Mouse (Mus musculus) midbrain, postnatal 0 days (tissue): ENCODE data around the gene Nudcd2. TPM values are rescaled to one million over a fixed set of nuclear protein-coding genes. Genes with fewer than 3 reads are reported as not detected.

Source experiments
- ATAC-seq: fragments of 200-750 bp; cut with Nextera tagmentation; 2 replicates; pipeline ENCODE4 v1.8.0; 2017; ENCODE audit warnings: moderate number of reproducible peaks, mild to moderate bottlenecking, moderate TSS enrichment, moderate library complexity; ENCODE audit not compliant: low FRiP score
- DNase-seq: peaks from one replicate; pipeline ENCODE4 v3.0.0-alpha.2; 2015; ENCODE audit warnings: low spot score
- H3K27ac ChIP-seq: fragments of 300-500 bp; sonication (generic); 2 replicates; pipeline ENCODE4 v1.5.1; 2014; ENCODE audit warnings: low read depth, mild to moderate bottlenecking, low read length, mixed read lengths
- H3K27me3 ChIP-seq: fragments of 300-500 bp; sonication (generic); 2 replicates; pipeline ENCODE4 v1.6.1; 2014; ENCODE audit warnings: low read length, control low read depth, mixed read lengths; ENCODE audit not compliant: insufficient read depth
- H3K36me3 ChIP-seq: fragments of 300-500 bp; sonication (generic); 2 replicates; pipeline ENCODE4 v1.6.1; 2014; ENCODE audit warnings: low read length, control low read depth, mixed read lengths; ENCODE audit not compliant: insufficient read depth
- H3K4me1 ChIP-seq: fragments of 300-500 bp; sonication (generic); 2 replicates; pipeline ENCODE4 v1.6.1; 2014; ENCODE audit warnings: mild to moderate bottlenecking, control low read depth, antibody characterized with exemption, low read length, mixed read lengths; ENCODE audit not compliant: insufficient read depth
- H3K4me2 ChIP-seq: fragments of 300-500 bp; sonication (generic); 2 replicates; pipeline ENCODE4 v1.6.1; 2014; ENCODE audit warnings: low read depth, mild to moderate bottlenecking, low read length, mixed read lengths; ENCODE audit not compliant: poor library complexity, severe bottlenecking
- H3K4me3 ChIP-seq: fragments of 300-500 bp; sonication (generic); 2 replicates; pipeline ENCODE4 v1.5.1; 2014; ENCODE audit warnings: low read depth, mild to moderate bottlenecking, low read length, moderate library complexity
- H3K9ac ChIP-seq: fragments of 300-500 bp; sonication (generic); replicated peaks from 2 replicates; pipeline ENCODE4 v1.6.1; 2014; ENCODE audit warnings: mild to moderate bottlenecking, low read length, moderate library complexity, mixed read lengths; ENCODE audit not compliant: poor library complexity, severe bottlenecking
- H3K9me3 ChIP-seq: fragments of 300-500 bp; sonication (generic); 2 replicates; pipeline ENCODE4 v1.6.1; 2016; ENCODE audit warnings: low read length, control low read depth
- CTCF ChIP-seq: IDR thresholded peaks from 2 replicates; pipeline ENCODE4 v1.5.1; 2016; ENCODE audit warnings: antibody characterized with exemption, mild to moderate bottlenecking
- WGBS: fragments of 180-500 bp; shearing (Covaris S2); extraction: QIAGEN DNeasy Blood & Tissue Kit; methylation state at CpG from one replicate; pipeline ENCODE4 v1.1.7; 2014; 5-methylcytosine and 5-hydroxymethylcytosine counted together
- polyA plus RNA-seq: library from polyadenylated mRNA; unstranded; fragments of >200 nt; fragmentation: Nextera tagmentation; extraction: Ambion mirVana; gene quantifications from 2 replicates; pipeline ENCODE4 v1.2.1, GENCODE M21; 2015
- total RNA-seq: library from RNA; depleted of rRNA; stranded (reverse); fragments of >200 nt; gene quantifications from 2 replicates; pipeline ENCODE4 v1.2.3, GENCODE M21; 2014; rRNA removed

Gene Nudcd2
- total RNA-seq (17.4 and 20.1 TPM in 2 replicates), polyA plus RNA-seq (42.0 and 45.9 TPM in 2 replicates)

DNA sequence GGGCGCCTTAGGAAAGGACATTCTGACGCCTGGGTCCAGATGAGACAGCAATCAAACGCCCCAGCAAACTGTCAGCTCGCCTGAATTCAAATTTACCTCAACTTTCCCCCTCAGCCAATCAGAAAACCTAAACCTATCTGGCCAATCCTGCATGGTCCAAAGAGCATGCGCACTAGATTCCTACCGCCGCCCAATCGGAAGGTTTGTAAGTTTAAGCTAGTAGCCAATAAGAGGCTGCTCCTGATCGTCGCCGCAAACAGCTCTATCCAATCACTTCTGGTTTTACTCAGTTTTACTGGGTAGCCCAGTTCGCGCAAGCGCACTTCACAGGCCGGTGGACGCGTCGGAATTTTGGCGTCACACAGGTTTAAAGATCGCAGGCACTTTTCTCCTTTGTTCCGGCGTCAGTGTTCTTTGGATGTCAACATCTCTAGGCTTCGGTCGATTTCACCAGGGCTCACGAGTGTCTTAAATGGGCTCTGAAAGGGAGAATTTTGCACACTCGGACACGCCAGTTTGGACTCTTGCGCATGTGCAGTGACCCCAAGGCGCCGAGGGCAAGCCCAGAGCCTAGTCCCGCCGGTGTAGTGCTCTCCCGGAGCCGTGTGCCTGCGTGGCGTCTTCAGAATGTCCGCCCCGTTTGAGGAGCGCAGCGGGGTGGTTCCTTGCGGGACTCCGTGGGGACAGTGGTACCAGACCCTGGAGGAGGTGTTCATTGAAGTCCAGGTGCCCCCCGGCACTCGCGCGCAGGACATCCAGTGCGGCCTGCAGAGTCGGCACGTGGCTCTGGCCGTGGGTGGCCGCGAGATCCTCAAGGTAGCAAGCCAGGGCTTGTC, at the start of gene Nudcd2, which contains the start of gene Hmmr:
Gene Nudcd2, plus strand, starts transcription at position 329 of the 836 bp plus-strand sequence.
Gene Hmmr, minus strand, starts transcription at position 84 of the 836 bp plus-strand sequence.
- Histone ChIP-seq H3K4me1 (peaks cover 4% of the 10 kb centered on the region; the same call in 1 of the 2 replicates), H3K4me2 (peak within 1 kb of the TSS; percentile 84), H3K36me3 (peaks cover 13% of the 10 kb centered on the region), H3K27me3 (no peaks in the 10 kb centered on the region), H3K4me3 (peak within 1 kb of the TSS; percentile 95), H3K9ac (peak within 1 kb of the TSS; percentile 87), H3K27ac (peak within 1 kb of the TSS; percentile 77), H3K9me3 (no peaks in the 10 kb centered on the region)
- ATAC-seq = peak; percentile 99
- peak; percentile 99 for DNase-seq
- WGBS = under 1% methylated on average over 52 of the region's 52 CpGs
- no peak for TF ChIP-seq CTCF

DNA sequence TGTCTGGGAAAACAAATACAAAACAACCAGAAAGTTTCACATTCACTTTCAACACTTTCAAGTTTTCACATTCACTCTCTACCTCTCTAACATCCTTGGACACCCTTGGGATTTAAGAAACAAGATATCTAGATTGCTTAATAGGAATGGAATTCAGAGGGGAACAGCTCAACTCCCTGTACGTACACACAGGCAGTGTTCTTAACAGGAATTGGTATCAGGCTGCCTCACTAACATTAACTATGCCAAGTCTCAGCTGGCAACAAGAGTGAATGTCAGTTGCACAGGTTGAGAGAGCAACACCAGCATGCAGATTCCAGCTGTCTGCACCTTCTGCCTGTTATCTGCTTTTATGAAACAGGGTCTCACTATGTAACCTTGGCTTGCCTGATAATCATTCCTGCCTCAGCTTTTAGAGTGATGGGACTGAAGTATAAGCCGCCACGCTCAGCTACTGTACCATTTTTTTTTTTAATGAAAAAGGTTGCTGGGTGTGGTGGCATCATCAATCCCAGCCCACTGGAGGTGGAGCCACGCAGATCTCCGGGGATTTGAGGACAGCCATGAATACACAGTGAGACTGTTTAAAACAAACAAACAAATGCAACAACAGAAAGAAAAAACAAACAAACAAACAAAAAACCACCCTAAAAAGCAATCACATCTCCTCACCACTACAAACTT, 42.9 kb upstream of the Nudcd2 start:
- no peak overlapping the region for H3K4me3 ChIP-seq
- no peaks in the 10 kb centered on the region for H3K9me3 ChIP-seq
- DNase-seq (no peak), ATAC-seq (no peak)
- no peaks in the 10 kb centered on the region for H3K27me3 ChIP-seq
- H3K36me3 ChIP-seq = 0 out of 2 replicates have a peak, but pooled peaks cover 5% of the 10 kb centered on the region
- no peak overlapping the region for H3K4me2 ChIP-seq
- no peak overlapping the region for H3K27ac ChIP-seq
- H3K4me1 ChIP-seq = peaks cover 8% of the 10 kb centered on the region; the same call in 1 of the 2 replicates
- 78% methylated on average over 5 of the region's 5 CpGs for WGBS
- no peak overlapping the region for H3K9ac ChIP-seq
- no peak for TF ChIP-seq CTCF

DNA sequence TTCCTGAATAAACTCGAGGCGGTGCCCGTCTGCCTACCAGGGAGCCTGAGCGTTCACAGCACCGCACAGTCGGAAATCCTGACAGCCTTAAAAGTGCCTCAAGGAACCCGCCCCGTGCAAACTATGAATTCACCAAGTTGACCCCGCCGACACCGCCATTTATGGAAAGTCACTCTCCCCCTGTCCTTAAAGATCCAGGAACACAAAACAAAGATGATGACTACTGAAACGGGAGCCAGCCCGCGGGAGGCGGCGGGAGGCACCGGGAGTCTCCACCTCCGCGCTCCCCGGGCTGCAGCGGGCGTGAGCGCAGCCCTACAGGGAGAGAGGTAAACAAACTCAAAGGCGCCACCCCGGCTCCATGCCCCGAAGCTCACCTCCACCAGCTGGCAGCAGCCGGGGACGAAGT, 41.4 kb upstream of the Nudcd2 start:
- peaks cover 8% of the 10 kb centered on the region; the same call in 1 of the 2 replicates for H3K4me1 ChIP-seq
- H3K4me2 ChIP-seq = peak overlapping the region; percentile 85
- H3K27ac ChIP-seq = peak overlapping the region; percentile 78
- ATAC-seq = peak; percentile 70; the same call in 1 of the 2 replicates
- H3K9ac ChIP-seq = peak overlapping the region; percentile 75
- H3K4me3 ChIP-seq = peak overlapping the region; percentile 93
- no peaks in the 10 kb centered on the region for H3K36me3 ChIP-seq
- H3K9me3 ChIP-seq = no peaks in the 10 kb centered on the region
- WGBS = under 1% methylated on average over 27 of the region's 28 CpGs
- DNase-seq = peak; percentile 2
- H3K27me3 ChIP-seq = no peaks in the 10 kb centered on the region
- no peak for TF ChIP-seq CTCF

- Histone ChIP-seq H3K27me3 (no peaks in the 10 kb centered on the region), H3K4me1 (peaks cover 8% of the 10 kb centered on the region; the same call in 1 of the 2 replicates), H3K27ac (peak overlapping the region; percentile 78), H3K9me3 (no peaks in the 10 kb centered on the region), H3K9ac (peak overlapping the region; percentile 75), H3K36me3 (no peaks in the 10 kb centered on the region), H3K4me2 (peak overlapping the region; percentile 85), H3K4me3 (peak overlapping the region; percentile 93)
- ATAC-seq = peak; percentile 97
- TF ChIP-seq CTCF = no peak
- WGBS = under 1% methylated on average over 36 of the region's 36 CpGs
- peak; percentile 97 for DNase-seq
Measured at GRCm38 (mm10) chr11:40692511-40693365, 40.7 kb upstream of the Nudcd2 start.

DNA sequence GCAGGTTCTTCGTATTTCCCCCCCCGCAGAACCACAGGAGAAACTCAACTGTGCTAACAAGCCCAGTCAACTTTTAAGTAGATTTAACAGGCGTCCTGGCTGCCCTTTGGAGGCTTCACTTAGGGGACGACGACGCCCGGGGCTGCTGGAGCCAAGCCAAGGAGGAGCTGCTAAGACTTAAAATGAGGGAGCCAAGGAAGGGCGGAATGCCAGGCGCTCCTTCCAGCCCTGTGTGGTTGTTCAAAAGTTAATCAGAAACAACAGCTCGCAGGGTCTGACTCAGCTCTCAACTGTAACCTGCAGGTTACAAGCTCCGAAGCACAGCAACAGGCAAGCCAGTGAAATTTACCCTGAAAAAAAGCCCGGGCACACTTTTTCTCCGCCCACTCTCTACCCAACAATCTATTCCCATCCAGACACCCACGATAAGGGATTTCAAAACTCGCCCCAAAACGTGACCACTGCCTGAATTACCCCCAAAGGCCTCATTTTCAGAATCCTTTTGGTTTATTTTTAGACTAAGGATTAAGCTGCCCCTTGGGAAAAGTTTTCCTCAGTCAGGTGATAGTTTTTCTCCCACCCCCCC, 40.0 kb upstream of the Nudcd2 start:
- under 1% methylated on average over 16 of the region's 16 CpGs for WGBS
- peak overlapping the region; percentile 42 for H3K9ac ChIP-seq
- ATAC-seq = no peak

More for the DNA sequence above, 40.0 kb upstream of the Nudcd2 start:
- Histone ChIP-seq H3K4me2 (peak overlapping the region; percentile 85), H3K36me3 (no peaks in the 10 kb centered on the region), H3K27ac (peak overlapping the region; percentile 38; the same call in 1 of the 2 replicates), H3K27me3 (no peaks in the 10 kb centered on the region), H3K9me3 (no peaks in the 10 kb centered on the region), H3K4me3 (peak overlapping the region; percentile 93), H3K4me1 (peaks cover 8% of the 10 kb centered on the region; the same call in 1 of the 2 replicates)
- no peak for TF ChIP-seq CTCF
- peak; percentile 75 for DNase-seq
